Mouse (Mus musculus) embryonic facial prominence, embryonic 12.5 days (tissue): ENCODE data around the gene Pctp. TPM values are rescaled to one million over a fixed set of nuclear protein-coding genes. Genes with fewer than 3 reads are reported as not detected.

Experiments
- ATAC-seq: fragments of 200-750 bp; cut with Nextera tagmentation; 2 replicates; pipeline ENCODE4 v1.8.0; 2017; ENCODE audit not compliant: insufficient number of reproducible peaks, insufficient read depth, low FRiP score, low TSS enrichment
- H3K27ac ChIP-seq: fragments of 300-500 bp; sonication (generic); 2 replicates; pipeline ENCODE4 v1.5.1; 2016; ENCODE audit warnings: mild to moderate bottlenecking
- H3K27me3 ChIP-seq: fragments of 300-500 bp; sonication (generic); 2 replicates; pipeline ENCODE4 v1.6.1; 2016; ENCODE audit warnings: mild to moderate bottlenecking, moderate library complexity
- H3K36me3 ChIP-seq: fragments of 300-500 bp; sonication (generic); 2 replicates; pipeline ENCODE4 v1.6.1; 2016; ENCODE audit warnings: mild to moderate bottlenecking
- H3K4me1 ChIP-seq: fragments of 300-500 bp; sonication (generic); 2 replicates; pipeline ENCODE4 v1.6.1; 2016
- H3K4me2 ChIP-seq: fragments of 300-500 bp; sonication (generic); replicated peaks from 2 replicates; pipeline ENCODE4 v1.6.1; 2016; ENCODE audit warnings: mild to moderate bottlenecking, moderate library complexity
- H3K4me3 ChIP-seq: fragments of 300-500 bp; sonication (generic); 2 replicates; pipeline ENCODE4 v1.5.1; 2016; ENCODE audit warnings: mild to moderate bottlenecking
- H3K9ac ChIP-seq: fragments of 300-500 bp; sonication (generic); 2 replicates; pipeline ENCODE4 v1.6.1; 2016; ENCODE audit warnings: mild to moderate bottlenecking, moderate library complexity
- H3K9me3 ChIP-seq: fragments of 300-500 bp; sonication (generic); 2 replicates; pipeline ENCODE4 v1.6.1; 2016; ENCODE audit warnings: mild to moderate bottlenecking, moderate library complexity
- WGBS: fragments of 180-500 bp; shearing (Covaris S2); methylation state at CpG from one replicate; pipeline ENCODE4 v1.1.7; 2016; 5-methylcytosine and 5-hydroxymethylcytosine counted together
- polyA plus RNA-seq: library from polyadenylated mRNA; unstranded; fragments of >200 nt; fragmentation: Nextera tagmentation; extraction: Ambion mirVana; gene quantifications from 2 replicates; pipeline ENCODE4 v1.2.1, GENCODE M21; 2016

The Pctp gene
- polyA plus RNA-seq, 1 experiment from 2014 or later: 7.5 TPM

DNA sequence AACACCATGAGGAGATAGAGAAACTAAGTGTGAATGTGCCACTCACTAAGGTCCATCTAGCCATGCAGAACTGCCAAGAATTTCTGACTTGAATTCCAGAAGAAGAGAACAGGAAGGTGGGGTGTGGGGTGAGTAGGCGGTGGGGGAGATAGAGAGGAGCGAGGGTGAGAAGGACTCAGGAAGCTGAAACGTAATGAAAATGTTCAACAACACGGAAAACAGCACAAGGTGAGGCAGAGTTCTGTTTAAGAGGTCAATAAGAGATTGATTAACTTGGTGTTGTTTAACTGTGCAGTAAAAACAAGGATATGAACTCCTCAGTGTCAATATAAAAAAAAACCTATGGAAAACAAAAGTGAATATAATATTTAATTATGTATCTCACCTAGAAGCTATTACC, 3.4 kb upstream of the Pctp start:
- H3K27ac ChIP-seq: no peak overlapping the region
- H3K4me2 ChIP-seq: no peak overlapping the region
- no peak overlapping the region for H3K9ac ChIP-seq
- ATAC-seq: no peak
- no peaks in the 10 kb centered on the region for H3K9me3 ChIP-seq
- no peaks in the 10 kb centered on the region for H3K4me1 ChIP-seq
- no peaks in the 10 kb centered on the region for H3K27me3 ChIP-seq
- no peaks in the 10 kb centered on the region for H3K36me3 ChIP-seq
- WGBS: 75% methylated on average over 4 of the region's 4 CpGs
- H3K4me3 ChIP-seq: no peak overlapping the region

DNA sequence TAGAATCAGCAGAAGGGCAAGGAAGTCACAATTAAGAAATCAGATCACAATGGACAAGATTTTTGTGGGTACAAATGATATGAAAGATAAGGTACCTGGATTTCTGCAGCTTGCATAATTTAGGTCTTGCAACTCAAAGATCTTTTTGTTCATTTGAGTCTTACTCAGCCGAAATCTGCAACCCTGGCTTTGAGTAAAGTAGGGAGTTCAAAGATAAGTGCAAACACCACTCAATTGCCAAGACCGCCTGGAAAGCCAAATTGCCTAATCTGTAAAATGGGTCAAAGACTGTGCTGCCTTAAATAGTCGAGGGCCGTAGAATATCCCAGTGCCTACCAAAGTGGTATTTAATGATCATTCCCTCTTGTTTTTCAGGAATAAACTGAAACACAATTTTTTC, 692 bp upstream of the Pctp start:
- ATAC-seq: no peak
- H3K27me3 ChIP-seq: no peaks in the 10 kb centered on the region
- no peaks in the 10 kb centered on the region for H3K9me3 ChIP-seq
- WGBS: 90% methylated on average over 4 of the region's 4 CpGs
- H3K4me1 ChIP-seq: no peaks in the 10 kb centered on the region
- no peak overlapping the region for H3K4me2 ChIP-seq
- H3K4me3 ChIP-seq: no peak overlapping the region
- no peak overlapping the region for H3K9ac ChIP-seq
- no peaks in the 10 kb centered on the region for H3K36me3 ChIP-seq
- no peak overlapping the region for H3K27ac ChIP-seq

DNA sequence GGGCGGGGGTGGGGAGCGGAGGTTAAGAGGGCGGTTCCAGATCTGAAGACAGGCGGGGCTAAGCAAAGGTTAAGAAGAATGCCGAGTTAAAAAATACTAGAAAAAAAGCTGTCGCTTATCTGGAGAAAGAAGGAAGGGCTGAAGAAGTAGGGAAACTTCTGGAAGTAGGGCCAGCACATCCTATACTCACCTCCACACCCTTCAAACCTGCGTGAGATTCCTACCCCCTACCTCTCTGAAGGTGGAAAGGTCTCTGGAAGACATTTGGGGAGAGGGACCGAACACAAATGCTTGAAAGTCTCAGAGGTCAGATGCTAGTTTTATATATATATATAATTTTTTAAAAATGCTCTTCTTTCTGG, 274 bp upstream of the Pctp start:
- Histone ChIP-seq H3K27me3 (no peaks in the 10 kb centered on the region), H3K4me1 (no peaks in the 10 kb centered on the region), H3K27ac (no peak overlapping the region), H3K9ac (peak overlapping the region; percentile 54; the same call in 1 of the 2 replicates), H3K4me2 (peak overlapping the region; percentile 61), H3K4me3 (peak overlapping the region; percentile 41), H3K9me3 (no peaks in the 10 kb centered on the region), H3K36me3 (no peaks in the 10 kb centered on the region)
- WGBS: 12% methylated on average over 8 of the region's 8 CpGs
- no peak for ATAC-seq

DNA sequence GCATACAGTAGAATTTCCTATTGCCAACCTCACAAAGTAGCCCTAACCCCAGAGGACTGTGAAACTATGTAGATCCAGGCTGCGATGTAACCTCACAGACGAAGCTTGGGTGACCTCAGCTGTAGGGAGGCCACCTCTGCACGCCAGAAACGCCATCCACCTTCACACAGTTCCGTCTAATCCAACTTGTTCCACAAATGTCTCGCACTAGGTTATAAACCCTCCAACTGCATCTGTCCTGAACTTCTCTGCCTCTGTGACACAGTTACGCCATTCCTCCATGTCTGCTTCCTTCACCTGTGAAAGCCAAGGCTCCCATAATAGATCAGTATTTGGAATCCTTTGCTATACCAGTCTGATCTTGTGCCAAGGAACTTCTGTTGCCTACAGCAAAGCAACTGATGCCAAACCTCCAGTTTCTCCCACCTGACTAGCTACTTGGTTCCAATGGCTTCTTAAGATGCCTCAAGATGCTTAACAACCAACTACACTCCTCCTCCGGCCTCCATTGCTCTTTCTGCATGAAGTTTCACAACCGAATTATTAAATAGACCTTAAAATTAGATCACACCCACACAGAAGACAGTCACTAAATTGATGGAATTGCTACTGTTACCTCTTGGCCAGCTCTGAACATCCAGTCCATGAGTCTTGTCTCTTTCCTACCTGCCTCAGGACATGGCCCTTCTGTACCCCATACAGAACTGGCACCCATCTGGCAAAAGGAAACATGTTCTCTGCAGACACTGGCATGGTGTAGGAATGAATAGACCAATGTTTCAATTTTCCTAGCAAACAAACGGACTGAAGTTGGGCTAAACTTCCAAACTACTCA, 1.1 kb downstream of the Pctp start:
- no peak overlapping the region for H3K27ac ChIP-seq
- no peak overlapping the region for H3K4me3 ChIP-seq
- H3K36me3 ChIP-seq: no peaks in the 10 kb centered on the region
- ATAC-seq: 0 out of 2 replicates have a peak, but pooled peaks have one; percentile 54
- H3K4me1 ChIP-seq: no peaks in the 10 kb centered on the region
- H3K9me3 ChIP-seq: no peaks in the 10 kb centered on the region
- peak overlapping the region; percentile 61 for H3K4me2 ChIP-seq
- no peaks in the 10 kb centered on the region for H3K27me3 ChIP-seq
- 82% methylated on average over 10 of the region's 10 CpGs for WGBS
- no peak overlapping the region for H3K9ac ChIP-seq

DNA sequence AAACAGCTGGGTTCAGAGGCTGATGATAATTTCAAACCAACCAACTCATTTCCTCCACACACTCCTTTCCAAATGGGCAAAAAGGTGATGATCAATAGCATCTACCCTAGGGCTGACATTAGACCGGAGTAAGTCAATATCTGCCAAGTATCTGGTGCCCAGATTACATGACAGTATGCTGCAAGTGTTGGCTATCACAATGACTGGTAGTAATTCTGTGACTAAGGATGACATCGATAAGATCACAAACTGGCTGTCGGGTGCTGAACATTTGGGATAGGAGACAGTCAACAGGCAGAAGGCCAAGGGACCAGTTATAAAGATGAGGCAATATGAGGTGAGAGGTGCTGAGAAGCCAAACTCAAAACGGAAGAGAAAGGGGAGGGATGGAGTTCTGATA, 2.0 kb downstream of the Pctp start:
- no peak for ATAC-seq
- WGBS: 85% methylated on average over 4 of the region's 4 CpGs

DNA sequence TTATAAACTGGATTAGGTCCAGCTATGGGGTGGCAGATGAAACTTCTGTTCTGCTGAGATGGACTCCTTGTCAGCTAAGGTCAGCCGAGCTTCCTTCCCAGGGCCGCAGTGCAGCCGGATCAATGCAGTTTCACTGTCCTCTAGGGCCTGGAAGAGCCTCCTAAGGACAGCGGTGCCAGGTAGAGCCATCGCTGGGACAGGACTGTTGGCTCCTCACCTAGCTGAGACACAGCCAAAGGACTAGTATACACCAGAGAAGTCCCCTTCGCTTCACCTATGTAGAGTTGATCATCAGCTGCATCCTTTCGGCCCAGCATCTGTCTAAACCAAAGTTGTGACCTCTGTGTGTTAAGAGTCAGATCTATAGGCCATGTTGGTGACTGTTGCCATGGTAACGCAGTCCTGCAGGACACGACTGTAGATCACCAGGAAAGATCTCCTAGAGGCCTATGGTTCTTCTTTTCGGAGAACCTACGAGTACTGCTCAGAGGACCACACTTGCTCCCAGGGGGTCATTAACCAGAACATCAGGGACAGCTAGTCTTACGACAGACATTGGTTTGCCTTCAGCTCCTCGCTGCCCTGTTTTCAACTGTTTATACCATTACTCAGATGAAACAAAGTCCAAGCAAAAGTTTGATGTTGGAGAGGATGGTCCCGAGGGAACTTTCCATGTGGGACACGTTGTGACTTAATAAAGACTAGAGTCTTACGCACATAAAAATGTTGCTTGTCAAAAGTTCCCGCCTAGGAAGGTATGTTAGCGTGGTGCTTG, 3.5 kb downstream of the Pctp start:
- Histone ChIP-seq H3K27ac (no peak overlapping the region), H3K4me3 (no peak overlapping the region), H3K36me3 (no peaks in the 10 kb centered on the region), H3K4me2 (no peak overlapping the region), H3K9ac (no peak overlapping the region), H3K9me3 (no peaks in the 10 kb centered on the region), H3K4me1 (no peaks in the 10 kb centered on the region), H3K27me3 (no peaks in the 10 kb centered on the region)
- ATAC-seq: no peak
- WGBS: 91% methylated on average over 18 of the region's 18 CpGs

More for the DNA sequence above, 2.0 kb downstream of the Pctp start:
- Histone ChIP-seq H3K27me3 (no peaks in the 10 kb centered on the region), H3K9me3 (no peaks in the 10 kb centered on the region), H3K4me1 (no peaks in the 10 kb centered on the region), H3K36me3 (no peaks in the 10 kb centered on the region), H3K4me3 (no peak overlapping the region), H3K4me2 (no peak overlapping the region), H3K27ac (no peak overlapping the region), H3K9ac (no peak overlapping the region)

DNA sequence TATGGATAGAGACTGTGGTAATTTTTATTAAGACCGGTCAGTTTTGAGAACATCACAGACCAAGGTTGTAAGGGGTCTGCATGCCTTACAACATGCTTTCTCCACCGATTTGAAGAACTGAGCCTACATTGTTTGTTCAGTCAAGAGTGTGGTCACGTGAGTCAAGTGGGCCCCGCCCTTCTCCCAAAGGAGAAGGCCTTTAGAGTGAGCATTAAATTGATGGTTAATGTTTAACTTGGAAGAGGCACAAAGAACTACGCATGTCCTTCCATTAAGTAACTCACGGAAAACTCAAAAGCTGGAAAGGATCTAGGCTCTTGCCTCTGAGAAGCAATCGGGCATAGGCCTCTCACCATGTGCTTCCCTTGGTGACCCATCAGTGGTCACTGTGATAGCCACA, 5.8 kb downstream of the Pctp start:
- ATAC-seq: no peak
- H3K4me2 ChIP-seq: no peak overlapping the region
- 91% methylated on average over 7 of the region's 7 CpGs for WGBS
- no peak overlapping the region for H3K9ac ChIP-seq
- H3K4me3 ChIP-seq: no peak overlapping the region
- no peak overlapping the region for H3K27ac ChIP-seq
- no peaks in the 10 kb centered on the region for H3K36me3 ChIP-seq
- H3K9me3 ChIP-seq: no peaks in the 10 kb centered on the region
- H3K27me3 ChIP-seq: no peaks in the 10 kb centered on the region
- H3K4me1 ChIP-seq: no peaks in the 10 kb centered on the region

DNA sequence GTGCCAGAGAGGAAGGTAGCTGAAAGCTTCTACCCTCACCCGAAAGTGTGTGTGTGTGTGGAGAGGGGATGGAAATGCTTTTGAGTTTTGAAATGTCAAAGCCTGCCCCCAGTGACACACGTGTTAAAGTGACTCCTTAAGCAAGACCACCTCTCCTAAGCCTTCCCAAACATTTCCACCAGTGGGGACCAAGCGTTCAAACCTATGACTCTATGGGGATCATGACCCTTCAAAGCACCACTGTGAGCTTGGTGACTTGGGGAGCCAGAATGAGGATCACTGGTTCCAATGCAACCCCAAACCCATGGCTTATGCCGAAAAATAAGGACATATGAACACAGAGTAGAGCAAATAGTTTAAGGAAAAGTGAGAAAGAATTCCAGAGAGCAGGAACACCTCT, 6.3 kb downstream of the Pctp start:
- Histone ChIP-seq H3K4me1 (no peaks in the 10 kb centered on the region), H3K4me3 (no peak overlapping the region), H3K27ac (no peak overlapping the region), H3K9me3 (no peaks in the 10 kb centered on the region), H3K36me3 (no peaks in the 10 kb centered on the region), H3K27me3 (no peaks in the 10 kb centered on the region), H3K9ac (no peak overlapping the region), H3K4me2 (no peak overlapping the region)
- ATAC-seq: no peak
- 86% methylated on average over 4 of the region's 4 CpGs for WGBS

DNA sequence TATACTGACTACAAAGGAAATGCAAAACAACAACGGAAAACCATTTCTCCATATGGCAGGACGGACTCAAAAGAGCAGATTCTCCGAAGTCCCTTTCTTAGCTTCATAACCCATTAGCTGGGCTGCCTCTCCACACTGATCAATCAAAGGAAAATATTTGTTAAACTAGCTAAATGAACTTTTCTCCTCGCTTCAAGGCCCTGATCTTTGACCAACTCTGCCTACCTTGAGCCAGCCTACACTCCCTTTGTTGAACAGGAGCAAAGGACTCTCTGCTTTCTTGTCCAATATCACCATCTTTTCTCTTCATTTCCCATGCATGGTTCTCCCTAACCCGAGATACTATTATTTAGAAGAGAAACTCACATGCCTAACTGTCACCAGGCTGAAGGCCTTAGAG, 7.1 kb downstream of the Pctp start:
- Histone ChIP-seq H3K4me3 (no peak overlapping the region), H3K9ac (no peak overlapping the region), H3K9me3 (no peaks in the 10 kb centered on the region), H3K4me1 (no peaks in the 10 kb centered on the region), H3K27me3 (no peaks in the 10 kb centered on the region), H3K4me2 (no peak overlapping the region), H3K36me3 (no peaks in the 10 kb centered on the region), H3K27ac (no peak overlapping the region)
- ATAC-seq: no peak
- 85% methylated on average over 5 of the region's 5 CpGs for WGBS

DNA sequence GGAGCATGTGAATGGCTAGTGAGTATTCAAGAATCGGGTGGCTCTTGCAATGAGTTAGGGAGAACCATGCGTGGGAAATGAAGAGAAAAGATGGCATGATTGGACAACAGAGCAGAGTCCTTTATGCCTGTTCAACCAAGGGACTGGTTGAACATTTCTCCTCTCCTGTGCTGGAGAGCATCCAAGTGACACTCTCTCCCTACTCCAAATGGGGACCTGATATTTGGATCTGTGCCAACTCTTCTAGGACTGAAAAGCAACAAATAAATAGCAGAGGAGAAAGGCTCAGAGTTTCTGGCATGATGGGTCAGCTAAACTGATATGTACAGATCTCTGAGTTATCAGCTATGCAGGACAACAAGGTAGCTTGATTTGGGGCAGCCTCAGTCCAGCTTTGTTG, 8.0 kb downstream of the Pctp start:
- ATAC-seq: no peak
- 91% methylated on average over 2 of the region's 2 CpGs for WGBS

DNA sequence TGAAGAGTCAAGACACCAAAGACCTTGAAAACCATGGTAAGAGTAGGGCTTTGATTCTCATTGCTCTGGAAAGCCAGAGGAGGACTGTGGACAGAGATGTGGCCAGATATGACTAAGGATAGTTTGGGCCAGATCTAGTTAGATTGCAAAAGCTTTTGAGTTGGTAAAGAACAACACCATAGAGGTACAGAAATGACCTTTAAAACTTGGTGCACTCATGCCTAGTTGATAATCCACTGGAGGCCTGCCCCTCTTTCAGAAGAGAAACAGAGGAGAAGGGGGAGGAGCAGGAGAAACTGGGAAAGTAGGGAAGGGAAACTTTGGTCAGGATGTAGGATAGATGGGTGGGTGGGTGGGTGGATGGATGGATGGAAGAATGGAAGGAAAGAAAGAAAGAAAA, 11.0 kb downstream of the Pctp start:
- Histone ChIP-seq H3K4me1 (no peaks in the 10 kb centered on the region), H3K4me2 (no peak overlapping the region), H3K4me3 (no peak overlapping the region), H3K9me3 (no peaks in the 10 kb centered on the region), H3K36me3 (no peaks in the 10 kb centered on the region), H3K27ac (no peak overlapping the region), H3K27me3 (no peaks in the 10 kb centered on the region), H3K9ac (no peak overlapping the region)
- no peak for ATAC-seq

More for the DNA sequence above, 8.0 kb downstream of the Pctp start:
- Histone ChIP-seq H3K9ac (no peak overlapping the region), H3K4me1 (no peaks in the 10 kb centered on the region), H3K27ac (no peak overlapping the region), H3K4me3 (no peak overlapping the region), H3K9me3 (no peaks in the 10 kb centered on the region), H3K4me2 (no peak overlapping the region), H3K27me3 (no peaks in the 10 kb centered on the region), H3K36me3 (no peaks in the 10 kb centered on the region)

DNA sequence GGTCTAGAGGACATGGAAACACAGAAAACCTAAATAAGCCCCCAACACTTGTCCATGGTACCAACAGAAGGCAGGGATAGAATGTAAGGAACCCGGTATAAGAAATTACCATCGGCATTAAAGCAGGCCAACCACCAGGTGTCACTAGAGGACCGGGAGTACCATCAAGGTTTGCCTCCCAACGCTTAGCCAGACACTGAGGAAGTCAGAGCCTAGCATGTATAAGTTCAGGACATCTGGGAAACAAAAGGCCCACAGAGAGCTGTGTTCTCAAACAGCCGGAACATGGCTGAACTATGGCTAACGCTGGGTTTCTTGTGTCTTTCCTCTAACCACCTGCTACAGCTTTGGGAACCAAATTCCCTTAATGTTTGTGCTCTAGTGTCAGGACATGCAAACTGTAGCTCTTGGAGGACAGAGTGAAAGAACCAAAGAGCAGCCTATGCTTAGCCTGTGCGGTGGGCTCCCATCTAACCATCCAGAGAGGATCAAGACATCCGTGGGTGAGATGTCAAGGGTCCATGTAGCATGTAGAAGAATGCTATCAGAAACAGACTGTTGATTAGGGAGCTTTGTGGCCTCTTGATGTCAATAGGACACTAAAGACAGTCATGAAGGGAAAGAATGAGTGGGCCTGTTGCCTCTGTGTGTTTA, 13.6 kb downstream of the Pctp start:
- 0 out of 2 replicates have a peak, but pooled peaks have one; percentile 68 for ATAC-seq
- no peaks in the 10 kb centered on the region for H3K36me3 ChIP-seq
- no peak overlapping the region for H3K9ac ChIP-seq
- H3K4me1 ChIP-seq: no peaks in the 10 kb centered on the region
- no peak overlapping the region for H3K27ac ChIP-seq
- H3K9me3 ChIP-seq: no peaks in the 10 kb centered on the region
- no peak overlapping the region for H3K4me2 ChIP-seq
- H3K4me3 ChIP-seq: no peak overlapping the region
- 22% methylated on average over 8 of the region's 8 CpGs for WGBS
- no peaks in the 10 kb centered on the region for H3K27me3 ChIP-seq
